Mouse (Mus musculus) cerebellum, postnatal 36 days (tissue): ENCODE data around the gene Wipf1.
"Not testable (repeated sequence)": the region's sequence is repeated elsewhere in the genome, so short reads cannot be mapped to it uniquely, and the experiment has no call there.

Experiments used
- DNase-seq, 2 experiments: peaks; one replicate each; pipeline ENCODE4 v3.0.0; 2021 to 2022; ENCODE audit warnings: mixed read lengths in 2 of 2

Wipf1 gene

DNA sequence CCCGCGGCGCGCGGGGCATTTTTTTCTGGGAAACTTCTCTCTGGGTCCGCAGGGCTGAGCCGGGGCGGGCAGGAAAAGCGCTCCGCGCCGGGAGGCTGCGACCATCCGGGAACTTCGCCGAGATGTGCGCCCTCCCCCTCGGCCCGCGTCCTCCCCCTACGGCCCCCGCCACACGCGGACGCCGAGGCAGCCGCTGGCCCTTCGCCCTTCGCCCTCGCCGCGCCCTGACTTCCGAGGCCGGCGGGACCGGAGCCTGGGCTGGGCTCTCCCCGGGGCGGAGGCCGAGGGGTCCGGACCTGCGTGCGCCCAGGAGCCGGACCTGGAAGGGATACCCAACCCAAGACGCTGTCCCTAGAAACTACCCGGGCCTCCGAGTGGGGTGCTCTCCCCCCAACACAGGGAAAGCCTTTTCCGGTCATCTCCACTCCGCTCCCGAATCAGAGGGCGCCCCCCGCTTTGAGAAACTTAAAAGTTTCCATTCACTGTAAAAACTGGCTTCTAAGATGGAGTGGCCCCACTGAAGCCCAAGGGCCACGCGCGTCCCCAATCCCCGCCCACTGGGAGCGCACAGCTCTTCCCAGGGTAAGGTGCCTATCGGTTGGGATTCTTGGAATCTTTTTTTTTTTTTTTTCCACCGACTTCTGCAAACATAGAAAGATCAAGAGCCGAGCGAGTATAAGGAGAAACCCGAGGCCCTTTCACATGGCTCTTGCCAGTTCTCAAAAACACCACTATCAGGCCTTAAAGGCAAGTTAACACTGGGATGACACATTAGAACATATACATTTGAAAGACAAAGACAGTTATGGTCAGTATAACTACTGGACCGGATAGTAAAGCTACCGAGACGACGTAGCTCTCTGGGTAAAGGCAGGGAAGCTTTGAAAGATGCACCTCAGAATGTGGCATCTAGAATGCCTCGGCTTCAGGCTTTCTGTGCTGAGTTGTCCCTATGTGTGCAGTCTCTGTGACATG is at the start of gene Wipf1:
TSS of gene Wipf1 (minus strand) at position 379 of the 975 bp plus-strand sequence.
- peak; percentile 17 to 26 for DNase-seq

- DNase-seq, result no peak
These were observed 49.6 kb upstream of the Wipf1 start for GRCm38 (mm10) chr2:73579168-73579567.

DNA sequence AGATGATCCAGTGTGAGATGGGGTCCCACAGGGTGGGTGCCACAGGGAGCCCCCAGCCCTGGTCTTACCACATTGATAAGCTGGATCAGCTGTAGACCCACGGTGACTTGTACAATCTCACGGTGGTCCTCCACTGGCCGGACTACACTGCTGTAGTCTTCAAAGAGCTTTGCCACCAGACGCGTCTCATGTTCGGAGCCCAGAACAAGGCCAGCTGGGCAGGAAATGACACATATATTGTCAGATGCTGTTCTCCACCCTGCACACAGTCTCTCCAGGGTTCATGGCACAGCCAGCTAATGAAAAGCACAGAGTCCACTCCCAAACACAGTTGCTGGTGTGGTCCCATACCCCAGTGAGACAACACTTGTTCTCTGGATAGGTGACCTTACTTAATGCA is 44.9 kb upstream of the Wipf1 start:
- no peak for DNase-seq

GRCm38 (mm10) chr2:73573556-73573955 is 44.0 kb upstream of the Wipf1 start:
- no peak for DNase-seq

GRCm38 (mm10) chr2:73572539-73573372 is 43.2 kb upstream of the Wipf1 start:
- DNase-seq, result peak; percentile 77

DNA sequence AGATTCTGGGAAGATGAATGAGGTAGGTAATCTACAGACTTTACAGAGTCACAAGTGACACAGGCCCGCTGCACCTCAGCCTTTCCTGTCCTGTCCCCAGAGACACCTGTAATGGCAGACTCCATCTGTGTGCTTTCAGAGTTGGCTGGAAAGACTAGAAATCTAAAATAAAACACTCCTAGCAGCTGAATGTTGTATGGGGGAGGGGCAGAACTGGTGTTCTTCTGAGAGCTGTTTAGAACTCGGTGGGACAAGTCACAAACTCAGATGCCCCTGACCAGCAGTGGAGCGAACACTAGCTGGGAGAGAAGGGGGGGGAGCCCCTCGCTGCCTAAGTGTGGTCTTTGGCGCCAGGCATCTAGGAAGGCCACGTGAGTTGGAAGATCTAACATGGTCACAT is 42.4 kb upstream of the Wipf1 start:
- DNase-seq, result no peak

- DNase-seq, result no peak
These were observed 41.8 kb upstream of the Wipf1 start for GRCm38 (mm10) chr2:73571304-73571703.

- peak; percentile 36 to 61 for DNase-seq
These were observed 37.6 kb upstream of the Wipf1 start for GRCm38 (mm10) chr2:73566989-73567605.

- no peak for DNase-seq
These were observed 36.6 kb upstream of the Wipf1 start for GRCm38 (mm10) chr2:73566162-73566561.

DNA sequence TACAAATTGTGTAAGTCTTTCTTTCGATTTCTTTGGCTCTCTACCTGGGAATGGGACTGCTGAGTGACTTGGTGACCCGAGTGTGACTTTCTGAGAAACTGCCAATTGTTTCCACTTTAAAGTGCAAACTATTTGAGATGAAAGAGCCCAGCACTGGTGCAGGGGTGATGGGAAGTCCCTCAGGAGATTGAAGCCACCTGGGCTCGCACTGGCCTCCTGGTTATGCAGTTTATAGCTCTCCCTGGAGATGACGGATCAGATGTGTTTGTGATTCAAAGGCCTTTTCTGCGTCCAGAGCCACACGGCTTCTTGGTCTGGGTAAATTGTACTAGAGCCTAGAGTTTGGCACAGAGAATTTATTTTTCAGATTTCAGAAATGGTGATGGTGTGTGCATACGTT is 34.2 kb upstream of the Wipf1 start:
- no peak for DNase-seq

GRCm38 (mm10) chr2:73562656-73563055 is 33.1 kb upstream of the Wipf1 start:
- no peak for DNase-seq

DNA sequence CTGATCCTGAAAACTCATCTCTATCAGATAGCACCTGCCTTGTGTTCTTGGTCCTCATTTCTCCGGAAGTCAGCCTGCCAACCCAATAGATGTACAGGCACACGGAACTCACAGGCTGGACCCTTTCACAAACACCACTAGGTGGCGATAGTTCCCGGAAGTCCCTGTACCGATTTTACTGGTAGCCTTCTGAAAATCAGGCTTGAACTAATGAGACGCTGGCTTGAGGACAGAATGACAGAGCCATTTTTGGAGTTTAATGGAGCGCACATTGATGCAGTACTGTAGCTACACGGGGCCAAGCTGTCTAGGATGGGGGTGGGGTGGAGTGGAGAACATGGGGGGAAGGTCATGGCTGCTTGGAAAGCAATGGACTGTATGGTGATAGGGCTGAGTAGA is 32.1 kb upstream of the Wipf1 start:
- no peak for DNase-seq

GRCm38 (mm10) chr2:73560899-73561664 is 31.5 kb upstream of the Wipf1 start:
- DNase-seq, result no peak

GRCm38 (mm10) chr2:73560445-73560844 is 30.9 kb upstream of the Wipf1 start:
- no peak for DNase-seq

- no peak for DNase-seq
These were observed 28.4 kb upstream of the Wipf1 start for GRCm38 (mm10) chr2:73557956-73558355.

DNA sequence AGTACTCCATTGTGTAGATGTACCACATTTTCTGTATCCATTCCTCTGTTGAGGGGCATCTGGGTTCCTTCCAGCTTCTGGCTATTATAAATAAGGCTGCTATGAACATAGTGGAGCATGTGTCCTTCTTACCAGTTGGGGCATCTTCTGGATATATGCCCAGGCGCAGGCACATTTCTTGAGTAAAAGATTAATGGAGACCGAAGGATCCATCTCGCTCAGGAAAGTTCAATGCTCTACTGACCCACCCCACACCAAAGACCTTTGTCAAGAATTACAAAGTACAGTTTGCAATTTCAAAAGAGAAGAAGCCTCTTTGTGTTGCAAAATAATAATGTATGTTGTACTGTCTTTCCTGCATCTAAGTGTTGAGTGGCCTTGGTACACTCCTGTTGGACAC is 27.5 kb upstream of the Wipf1 start:
- DNase-seq, result not testable (repeated sequence)

GRCm38 (mm10) chr2:73554389-73554788 is 24.9 kb upstream of the Wipf1 start:
- no peak for DNase-seq

DNA sequence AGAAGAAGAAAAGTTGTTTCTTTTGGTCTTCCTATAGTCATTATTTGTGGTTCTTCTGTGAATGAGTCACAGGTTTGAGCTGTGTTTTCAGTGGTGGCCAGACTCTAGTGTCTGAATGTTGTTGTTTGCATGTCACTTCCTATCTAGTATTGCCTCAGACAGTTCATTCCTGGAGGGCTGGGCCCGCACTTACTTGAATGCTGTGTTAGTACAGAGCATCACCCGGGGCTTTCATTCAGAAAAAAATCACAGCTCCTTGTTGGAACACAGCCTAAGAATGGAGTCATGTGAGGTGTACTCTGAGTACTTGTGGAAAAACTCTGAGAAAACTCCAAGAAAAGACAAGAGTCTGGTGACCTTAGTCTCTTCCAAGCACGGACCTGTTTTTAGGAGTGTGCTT is 23.4 kb upstream of the Wipf1 start:
- no peak for DNase-seq

DNA sequence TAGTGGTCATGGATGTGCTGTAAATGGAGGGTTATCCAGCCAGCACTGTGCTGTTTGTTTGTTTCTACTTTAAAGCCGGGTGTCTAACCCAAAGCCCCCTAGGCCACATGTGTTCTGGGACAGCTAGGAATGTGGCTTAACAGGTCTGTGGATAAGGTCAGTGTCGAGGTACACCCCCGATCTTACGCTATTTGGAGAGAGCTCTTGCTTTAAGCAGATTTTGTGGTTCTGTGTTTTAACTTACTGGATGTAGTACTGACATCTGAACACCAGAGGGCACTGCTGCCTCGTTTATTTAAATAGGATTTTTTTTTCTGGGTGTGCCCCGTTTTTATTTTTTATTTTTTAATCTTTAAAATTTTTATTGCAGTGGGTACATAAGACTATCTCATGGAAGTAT is 21.2 kb upstream of the Wipf1 start:
- DNase-seq, result peak in 1 of 2 experiments; percentile 27

GRCm38 (mm10) chr2:73548542-73548941 is 19.0 kb upstream of the Wipf1 start:
- no peak for DNase-seq

- DNase-seq, result no peak
These were observed 17.7 kb upstream of the Wipf1 start for GRCm38 (mm10) chr2:73547256-73547655.

DNA sequence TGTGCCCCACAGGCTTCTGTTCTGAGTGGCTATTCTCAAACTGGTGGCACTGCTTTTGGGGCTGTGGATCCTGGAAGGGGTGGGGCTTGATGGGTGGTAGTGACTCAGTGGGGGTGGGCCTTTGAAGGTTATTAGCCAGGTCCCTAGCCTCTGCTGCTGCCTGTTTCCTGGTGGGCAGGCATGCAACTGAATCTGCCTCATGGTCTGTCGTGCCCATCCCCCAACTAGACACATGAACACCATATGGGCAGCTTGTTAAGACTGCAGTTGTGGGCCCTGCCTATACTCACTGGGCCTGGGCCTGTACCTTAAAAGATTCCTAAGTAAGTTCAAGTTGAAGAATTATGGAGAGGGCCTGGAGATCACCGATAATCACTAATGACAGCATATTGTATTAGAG is 16.0 kb upstream of the Wipf1 start:
- no peak for DNase-seq
